Mouse (Mus musculus) liver, embryonic 15.5 days (tissue): Measurements from ENCODE around the gene Elmo3. TPM values are rescaled to one million over a fixed set of nuclear protein-coding genes. Genes with fewer than 3 reads are reported as not detected.

Experiments used
- ATAC-seq: fragments of 200-750 bp; cut with Nextera tagmentation; 2 replicates; pipeline ENCODE4 v1.8.0; 2017; ENCODE audit warnings: moderate number of reproducible peaks, mild to moderate bottlenecking, moderate library complexity; ENCODE audit not compliant: insufficient read depth
- H3K27ac ChIP-seq: fragments of 300-500 bp; sonication (generic); replicated peaks from 2 replicates; pipeline ENCODE4 v1.5.1; 2015; ENCODE audit warnings: mild to moderate bottlenecking, inconsistent platforms
- H3K27me3 ChIP-seq: fragments of 300-500 bp; sonication (generic); 2 replicates; pipeline ENCODE4 v1.6.1; 2015; ENCODE audit warnings: mild to moderate bottlenecking, inconsistent platforms
- H3K36me3 ChIP-seq: fragments of 300-500 bp; sonication (generic); replicated peaks from 2 replicates; pipeline ENCODE4 v1.6.1; 2015; ENCODE audit warnings: moderate library complexity, mild to moderate bottlenecking, inconsistent platforms
- H3K4me1 ChIP-seq: fragments of 300-500 bp; sonication (generic); replicated peaks from 2 replicates; pipeline ENCODE4 v1.6.1; 2015; ENCODE audit warnings: inconsistent platforms
- H3K4me2 ChIP-seq: fragments of 300-500 bp; sonication (generic); 2 replicates; pipeline ENCODE4 v1.6.1; 2015; ENCODE audit warnings: moderate library complexity, mild to moderate bottlenecking, inconsistent platforms
- H3K4me3 ChIP-seq: fragments of 300-500 bp; sonication (generic); replicated peaks from 2 replicates; pipeline ENCODE4 v1.5.1; 2015; ENCODE audit warnings: mild to moderate bottlenecking, inconsistent platforms
- H3K9ac ChIP-seq: fragments of 300-500 bp; sonication (generic); 2 replicates; pipeline ENCODE4 v1.6.1; 2015; ENCODE audit warnings: moderate library complexity, mild to moderate bottlenecking, inconsistent platforms
- H3K9me3 ChIP-seq: fragments of 300-500 bp; sonication (generic); replicated peaks from 2 replicates; pipeline ENCODE4 v1.6.1; 2016; ENCODE audit warnings: inconsistent platforms
- WGBS: fragments of 180-500 bp; shearing (Covaris S2); methylation state at CpG from one replicate; pipeline ENCODE4 v1.1.7; 2015; ENCODE audit warnings: mixed read lengths; ENCODE audit not compliant: insufficient replicate concordance; 5-methylcytosine and 5-hydroxymethylcytosine counted together
- polyA plus RNA-seq: library from polyadenylated mRNA; unstranded; fragments of >200 nt; fragmentation: Nextera tagmentation; extraction: Ambion mirVana; gene quantifications from 2 replicates; pipeline ENCODE4 v1.2.1, GENCODE M21; 2015

Elmo3 gene
- polyA plus RNA-seq, 1 experiment from 2014 or later = 3.4 TPM

GRCm38 (mm10) chr8:105278911-105279334, 26.5 kb upstream of the Elmo3 start:
- H3K9me3 ChIP-seq = no peaks in the 10 kb centered on the region

GRCm38 (mm10) chr8:105280567-105280966, 24.8 kb upstream of the Elmo3 start:
- WGBS = 40% methylated on average over 3 of the region's 3 CpGs
- Histone ChIP-seq H3K4me3 (no peak overlapping the region), H3K27me3 (peaks cover 94% of the 10 kb centered on the region), H3K9me3 (no peaks in the 10 kb centered on the region), H3K27ac (no peak overlapping the region), H3K4me2 (no peak overlapping the region), H3K4me1 (peaks cover 35% of the 10 kb centered on the region), H3K9ac (no peak overlapping the region), H3K36me3 (no peaks in the 10 kb centered on the region)
- ATAC-seq = no peak

More at GRCm38 (mm10) chr8:105278911-105279334, 26.5 kb upstream of the Elmo3 start:
- Histone ChIP-seq H3K27me3 (peaks cover 98% of the 10 kb centered on the region), H3K4me1 (peaks cover 35% of the 10 kb centered on the region), H3K4me2 (peak overlapping the region; percentile 57), H3K36me3 (no peaks in the 10 kb centered on the region), H3K9ac (no peak overlapping the region), H3K27ac (no peak overlapping the region), H3K4me3 (peak overlapping the region; percentile 24)
- peak; percentile 61 for ATAC-seq
- 1% methylated on average over 28 of the region's 28 CpGs for WGBS

- no peak overlapping the region for H3K27ac ChIP-seq
- H3K27me3 ChIP-seq = peaks cover 94% of the 10 kb centered on the region
- no peak overlapping the region for H3K4me3 ChIP-seq
- no peak overlapping the region for H3K4me2 ChIP-seq
- 79% methylated on average over 12 of the region's 12 CpGs for WGBS
- no peak for ATAC-seq
- peaks cover 26% of the 10 kb centered on the region for H3K4me1 ChIP-seq
- no peaks in the 10 kb centered on the region for H3K9me3 ChIP-seq
- no peak overlapping the region for H3K9ac ChIP-seq
- no peaks in the 10 kb centered on the region for H3K36me3 ChIP-seq
Observed at GRCm38 (mm10) chr8:105281821-105282220, 23.6 kb upstream of the Elmo3 start.

GRCm38 (mm10) chr8:105282239-105282638, 23.2 kb upstream of the Elmo3 start:
- H3K4me3 ChIP-seq = no peak overlapping the region
- peaks cover 94% of the 10 kb centered on the region for H3K27me3 ChIP-seq
- peaks cover 26% of the 10 kb centered on the region for H3K4me1 ChIP-seq
- no peak for ATAC-seq
- H3K27ac ChIP-seq = no peak overlapping the region
- no peaks in the 10 kb centered on the region for H3K9me3 ChIP-seq
- no peak overlapping the region for H3K4me2 ChIP-seq
- no peaks in the 10 kb centered on the region for H3K36me3 ChIP-seq
- H3K9ac ChIP-seq = no peak overlapping the region
- 32% methylated on average over 4 of the region's 4 CpGs for WGBS

- peak overlapping the region; percentile 42 for H3K4me2 ChIP-seq
Observed at GRCm38 (mm10) chr8:105283074-105283473, 22.3 kb upstream of the Elmo3 start.

GRCm38 (mm10) chr8:105285514-105285913, 19.9 kb upstream of the Elmo3 start:
- no peaks in the 10 kb centered on the region for H3K9me3 ChIP-seq
- H3K27ac ChIP-seq = no peak overlapping the region
- 58% methylated on average over 12 of the region's 12 CpGs for WGBS
- H3K36me3 ChIP-seq = no peaks in the 10 kb centered on the region
- H3K27me3 ChIP-seq = peaks cover 85% of the 10 kb centered on the region
- ATAC-seq = no peak
- no peak overlapping the region for H3K4me2 ChIP-seq
- H3K9ac ChIP-seq = no peak overlapping the region
- no peak overlapping the region for H3K4me3 ChIP-seq
- peaks cover 36% of the 10 kb centered on the region for H3K4me1 ChIP-seq

More at GRCm38 (mm10) chr8:105283074-105283473, 22.3 kb upstream of the Elmo3 start:
- H3K27me3 ChIP-seq = peaks cover 89% of the 10 kb centered on the region
- H3K4me1 ChIP-seq = peaks cover 25% of the 10 kb centered on the region
- H3K36me3 ChIP-seq = no peaks in the 10 kb centered on the region
- no peaks in the 10 kb centered on the region for H3K9me3 ChIP-seq
- H3K4me3 ChIP-seq = 0 out of 2 replicates have a peak overlapping the region, but pooled peaks have one; percentile 3
- ATAC-seq = peak; percentile 69
- H3K9ac ChIP-seq = no peak overlapping the region
- no peak overlapping the region for H3K27ac ChIP-seq
- 30% methylated on average over 23 of the region's 23 CpGs for WGBS

GRCm38 (mm10) chr8:105286907-105287306, 18.5 kb upstream of the Elmo3 start:
- Histone ChIP-seq H3K27ac (no peak overlapping the region), H3K27me3 (peaks cover 77% of the 10 kb centered on the region), H3K36me3 (no peaks in the 10 kb centered on the region), H3K4me3 (no peak overlapping the region), H3K9ac (no peak overlapping the region), H3K4me2 (no peak overlapping the region), H3K9me3 (no peaks in the 10 kb centered on the region), H3K4me1 (peaks cover 44% of the 10 kb centered on the region)
- WGBS = 73% methylated on average over 4 of the region's 4 CpGs
- ATAC-seq = no peak

- ATAC-seq = no peak
- H3K9me3 ChIP-seq = no peaks in the 10 kb centered on the region
- no peak overlapping the region for H3K4me3 ChIP-seq
- 81% methylated on average over 5 of the region's 5 CpGs for WGBS
- no peaks in the 10 kb centered on the region for H3K36me3 ChIP-seq
- no peak overlapping the region for H3K9ac ChIP-seq
- H3K27me3 ChIP-seq = peaks cover 64% of the 10 kb centered on the region
- H3K4me2 ChIP-seq = no peak overlapping the region
- H3K27ac ChIP-seq = no peak overlapping the region
- peaks cover 35% of the 10 kb centered on the region for H3K4me1 ChIP-seq
Observed at GRCm38 (mm10) chr8:105288231-105288630, 17.2 kb upstream of the Elmo3 start.

- no peaks in the 10 kb centered on the region for H3K36me3 ChIP-seq
- ATAC-seq = peak; percentile 79
- no peaks in the 10 kb centered on the region for H3K9me3 ChIP-seq
- H3K27ac ChIP-seq = no peak overlapping the region; the same call in 1 of the 2 replicates
- H3K4me2 ChIP-seq = peak overlapping the region; percentile 82
- H3K9ac ChIP-seq = peak overlapping the region; percentile 7; the same call in 1 of the 2 replicates
- WGBS = under 1% methylated on average over 53 of the region's 53 CpGs
- peaks cover 33% of the 10 kb centered on the region for H3K4me1 ChIP-seq
- peak overlapping the region; percentile 54 for H3K4me3 ChIP-seq
- H3K27me3 ChIP-seq = peaks cover 57% of the 10 kb centered on the region
Observed at GRCm38 (mm10) chr8:105288958-105289732, 16.3 kb upstream of the Elmo3 start.

GRCm38 (mm10) chr8:105289805-105290460, 15.5 kb upstream of the Elmo3 start, which contains the start of gene 4931428F04Rik:
Gene 4931428F04Rik (minus strand): TSS chr8:105289864.
- H3K9me3 ChIP-seq = no peaks in the 10 kb centered on the region
- H3K36me3 ChIP-seq = no peaks in the 10 kb centered on the region
- peaks cover 53% of the 10 kb centered on the region for H3K27me3 ChIP-seq
- peak within 1 kb of the TSS; percentile 82 for H3K4me2 ChIP-seq
- peak within 1 kb of the TSS; percentile 7; the same call in 1 of the 2 replicates for H3K9ac ChIP-seq
- 4% methylated on average over 43 of the region's 43 CpGs for WGBS
- H3K4me3 ChIP-seq = peak within 1 kb of the TSS; percentile 54
- peak; percentile 8 for ATAC-seq
- H3K27ac ChIP-seq = no peak within 1 kb of the TSS; the same call in 1 of the 2 replicates
- H3K4me1 ChIP-seq = peaks cover 33% of the 10 kb centered on the region
